Mouse (Mus musculus) limb, embryonic 15.5 days (tissue): ENCODE data around the gene Ifngr1. TPM values are rescaled to one million over a fixed set of nuclear protein-coding genes. Genes with fewer than 3 reads are reported as not detected.

Source experiments
- ATAC-seq: fragments of 200-750 bp; cut with Nextera tagmentation; 2 replicates; pipeline ENCODE4 v1.8.0; 2017; ENCODE audit warnings: low read depth, moderate TSS enrichment; ENCODE audit not compliant: insufficient number of reproducible peaks, low FRiP score, low TSS enrichment
- H3K27ac ChIP-seq: fragments of 300-500 bp; sonication (generic); 2 replicates; pipeline ENCODE4 v1.5.1; 2015; ENCODE audit warnings: moderate library complexity, mild to moderate bottlenecking, inconsistent platforms
- H3K27me3 ChIP-seq: fragments of 300-500 bp; sonication (generic); 2 replicates; pipeline ENCODE4 v1.6.1; 2015; ENCODE audit warnings: inconsistent platforms
- H3K36me3 ChIP-seq: fragments of 300-500 bp; sonication (generic); 2 replicates; pipeline ENCODE4 v1.6.1; 2015; ENCODE audit warnings: inconsistent platforms
- H3K4me1 ChIP-seq: fragments of 300-500 bp; sonication (generic); 2 replicates; pipeline ENCODE4 v1.6.1; 2015; ENCODE audit warnings: inconsistent platforms
- H3K4me2 ChIP-seq: fragments of 300-500 bp; sonication (generic); 2 replicates; pipeline ENCODE4 v1.6.1; 2015; ENCODE audit warnings: mild to moderate bottlenecking, inconsistent platforms
- H3K4me3 ChIP-seq: fragments of 300-500 bp; sonication (generic); 2 replicates; pipeline ENCODE4 v1.5.1; 2015; ENCODE audit warnings: mild to moderate bottlenecking, inconsistent platforms
- H3K9ac ChIP-seq: fragments of 300-500 bp; sonication (generic); 2 replicates; pipeline ENCODE4 v1.6.1; 2015; ENCODE audit warnings: inconsistent platforms
- H3K9me3 ChIP-seq: fragments of 300-500 bp; sonication (generic); 2 replicates; pipeline ENCODE4 v1.6.1; 2016; ENCODE audit warnings: inconsistent platforms
- WGBS: fragments of 180-500 bp; shearing (Covaris S2); methylation state at CpG from one replicate; pipeline ENCODE4 v1.1.7; 2015; 5-methylcytosine and 5-hydroxymethylcytosine counted together
- polyA plus RNA-seq: library from polyadenylated mRNA; unstranded; fragments of >200 nt; fragmentation: Nextera tagmentation; extraction: Ambion mirVana; gene quantifications from 2 replicates; pipeline ENCODE4 v1.2.1, GENCODE M21; 2015

The Ifngr1 gene
- polyA plus RNA-seq, result 54.3 and 55.2 TPM in 2 replicates

DNA sequence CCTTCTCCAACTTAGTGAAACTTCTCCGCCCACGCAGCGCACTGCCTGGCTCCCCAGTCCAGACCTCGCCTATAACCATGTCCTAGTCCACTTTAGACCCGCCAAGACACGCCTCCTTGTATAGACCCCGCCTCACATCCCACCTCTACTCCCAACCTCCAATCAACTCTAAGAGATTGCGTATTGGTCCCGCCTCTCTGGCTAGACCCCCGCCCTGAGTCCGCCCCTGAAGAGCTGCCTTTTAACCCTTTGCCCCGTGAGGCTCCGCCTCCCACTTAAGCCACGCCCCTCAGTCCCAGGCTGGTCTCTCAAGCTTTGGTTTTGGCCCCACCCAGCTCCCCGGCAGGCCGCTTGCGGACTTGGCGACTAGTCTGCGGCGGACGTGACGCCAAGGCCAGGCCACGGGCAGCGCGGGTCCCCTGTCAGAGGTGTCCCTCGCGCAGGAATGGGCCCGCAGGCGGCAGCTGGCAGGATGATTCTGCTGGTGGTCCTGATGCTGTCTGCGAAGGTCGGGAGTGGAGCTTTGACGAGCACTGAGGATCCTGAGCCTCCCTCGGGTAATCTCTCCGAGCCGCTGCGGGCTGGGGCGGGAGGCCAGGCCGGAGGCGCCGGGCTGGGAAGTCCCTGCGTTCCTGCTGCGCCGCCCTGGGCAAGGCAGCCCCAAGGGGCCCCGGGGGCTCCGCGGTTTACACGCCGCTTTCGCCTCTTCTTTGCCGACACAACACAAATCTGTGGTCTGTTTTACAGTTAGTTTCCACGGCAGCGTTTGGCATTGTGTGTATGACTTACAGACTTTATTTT, at the start of gene Ifngr1:
TSS of gene Ifngr1 (plus strand) at position 309 of the 801 bp plus-strand sequence.
- Histone ChIP-seq H3K9ac (peak within 1 kb of the TSS; percentile 69), H3K9me3 (no peaks in the 10 kb centered on the region), H3K4me2 (peak within 1 kb of the TSS; percentile 65), H3K4me3 (peak within 1 kb of the TSS; percentile 58), H3K4me1 (peaks cover 25% of the 10 kb centered on the region), H3K36me3 (no peaks in the 10 kb centered on the region), H3K27me3 (no peaks in the 10 kb centered on the region), H3K27ac (peak within 1 kb of the TSS; percentile 87)
- ATAC-seq, result peak; percentile 100
- under 1% methylated on average over 52 of the region's 52 CpGs for WGBS

DNA sequence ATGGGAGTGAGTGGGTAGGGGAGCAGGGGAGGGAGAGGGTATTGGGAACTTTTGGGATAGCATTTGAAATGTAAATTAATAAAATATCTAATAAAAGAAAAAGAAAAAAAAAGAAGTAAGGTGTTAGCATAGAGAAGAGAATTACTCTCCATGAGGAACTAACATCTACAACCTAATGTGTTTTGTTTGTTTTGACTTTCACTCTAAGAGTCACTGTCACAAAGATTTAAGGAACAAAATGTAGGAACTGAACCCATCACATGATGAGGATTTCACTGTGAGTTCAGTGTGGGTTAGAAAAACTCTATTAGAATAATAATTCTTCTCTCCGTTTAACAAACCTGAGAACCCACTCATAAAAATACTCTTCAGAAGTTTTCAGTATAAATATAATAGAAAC, 44.9 kb upstream of the Ifngr1 start:
- WGBS, result 85% methylated on average over 1 of the region's 1 CpGs
- Histone ChIP-seq H3K27ac (no peak overlapping the region), H3K4me1 (no peaks in the 10 kb centered on the region), H3K9me3 (no peaks in the 10 kb centered on the region), H3K4me2 (no peak overlapping the region), H3K4me3 (no peak overlapping the region), H3K9ac (no peak overlapping the region), H3K36me3 (no peaks in the 10 kb centered on the region), H3K27me3 (no peaks in the 10 kb centered on the region)
- ATAC-seq, result no peak

DNA sequence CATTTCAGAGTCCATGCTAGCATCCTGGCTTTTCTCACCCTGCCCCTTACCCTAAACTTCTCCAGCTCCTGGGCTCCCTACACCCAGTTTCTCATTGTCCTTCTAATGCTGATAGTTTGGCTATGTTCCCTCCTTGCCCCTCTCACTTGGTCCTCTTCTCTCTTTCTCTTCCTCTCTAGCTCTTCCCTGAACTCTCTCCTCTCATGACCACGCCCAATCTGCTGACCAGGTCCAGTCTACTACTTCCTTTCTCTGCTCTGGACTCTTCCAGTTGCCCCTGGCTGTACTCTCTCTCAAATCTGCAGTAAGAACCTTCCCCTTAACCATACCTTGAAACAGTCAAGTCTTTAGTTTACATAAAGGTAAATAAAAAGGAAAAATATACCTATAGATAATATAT, 43.7 kb upstream of the Ifngr1 start:
- no peaks in the 10 kb centered on the region for H3K27me3 ChIP-seq
- H3K4me2 ChIP-seq, result no peak overlapping the region
- no peak overlapping the region for H3K27ac ChIP-seq
- WGBS, result 88% methylated on average over 1 of the region's 1 CpGs
- no peak overlapping the region for H3K4me3 ChIP-seq
- H3K9me3 ChIP-seq, result no peaks in the 10 kb centered on the region
- ATAC-seq, result no peak
- no peak overlapping the region for H3K9ac ChIP-seq
- H3K36me3 ChIP-seq, result no peaks in the 10 kb centered on the region
- H3K4me1 ChIP-seq, result no peaks in the 10 kb centered on the region

DNA sequence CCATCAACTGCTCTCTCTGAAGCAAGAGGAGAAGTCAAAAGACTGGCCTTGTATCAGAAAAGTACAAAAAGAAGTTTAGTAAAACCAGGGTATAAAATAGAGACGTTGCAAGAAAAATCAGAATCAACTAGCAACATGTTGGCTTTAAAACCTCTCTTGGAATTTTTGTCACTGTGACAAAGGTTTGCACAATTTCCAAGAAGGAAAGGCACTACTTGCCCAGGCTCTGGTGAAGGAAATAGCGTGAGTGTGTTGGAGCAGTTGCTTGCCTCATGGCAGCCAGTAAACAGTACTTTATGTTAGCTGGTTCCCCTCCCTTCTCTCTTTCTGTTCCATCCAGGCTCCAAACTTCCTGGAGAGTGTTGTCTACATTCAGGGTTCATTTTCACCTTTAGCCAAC, 43.3 kb upstream of the Ifngr1 start:
- H3K4me3 ChIP-seq, result no peak overlapping the region
- no peak overlapping the region for H3K4me2 ChIP-seq
- no peaks in the 10 kb centered on the region for H3K27me3 ChIP-seq
- 80% methylated on average over 2 of the region's 2 CpGs for WGBS
- ATAC-seq, result no peak
- H3K4me1 ChIP-seq, result no peaks in the 10 kb centered on the region
- no peaks in the 10 kb centered on the region for H3K9me3 ChIP-seq
- H3K27ac ChIP-seq, result no peak overlapping the region
- no peaks in the 10 kb centered on the region for H3K36me3 ChIP-seq
- H3K9ac ChIP-seq, result no peak overlapping the region

DNA sequence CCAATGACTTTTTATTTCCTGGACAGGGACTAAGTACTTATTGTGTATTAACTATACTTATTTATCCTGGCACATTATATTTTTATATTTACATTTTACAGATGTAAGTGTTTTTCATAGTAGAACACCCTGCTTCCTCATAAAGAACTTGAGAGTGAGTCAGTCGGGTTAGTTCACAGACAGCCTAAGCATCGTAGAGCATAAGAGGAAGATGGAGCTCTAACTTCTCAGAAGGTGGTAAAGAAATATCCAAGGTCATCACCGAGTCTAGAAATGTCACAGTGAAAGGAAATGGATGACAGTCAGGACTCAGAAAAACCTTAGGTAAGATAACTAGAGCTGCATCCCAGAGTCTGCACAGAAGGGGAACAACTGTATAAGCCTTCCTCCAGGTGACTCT, 40.2 kb upstream of the Ifngr1 start:
- no peak overlapping the region for H3K4me2 ChIP-seq
- H3K4me3 ChIP-seq, result no peak overlapping the region
- ATAC-seq, result no peak
- no peaks in the 10 kb centered on the region for H3K4me1 ChIP-seq
- WGBS, result 78% methylated on average over 3 of the region's 3 CpGs
- no peaks in the 10 kb centered on the region for H3K9me3 ChIP-seq
- no peak overlapping the region for H3K27ac ChIP-seq
- H3K27me3 ChIP-seq, result no peaks in the 10 kb centered on the region
- H3K36me3 ChIP-seq, result no peaks in the 10 kb centered on the region
- H3K9ac ChIP-seq, result no peak overlapping the region

DNA sequence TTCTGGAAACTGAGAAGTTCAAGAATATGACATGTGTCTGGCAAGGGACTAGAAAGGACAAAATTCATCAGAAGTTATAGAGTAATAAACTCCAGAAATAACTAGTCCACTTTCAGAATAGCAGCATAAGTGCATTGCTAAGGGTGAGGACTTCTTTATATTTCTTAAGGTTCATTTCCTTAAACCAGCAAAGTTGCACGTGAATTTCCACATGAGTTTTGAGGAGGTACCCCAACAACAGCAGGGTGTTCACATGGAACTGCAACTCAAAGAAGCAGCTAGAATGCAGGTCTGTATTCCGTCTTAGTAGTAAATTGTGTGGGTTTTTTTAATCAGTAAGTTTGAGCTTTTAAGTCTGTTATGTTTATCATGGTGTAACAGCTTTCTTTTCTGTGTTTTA, 37.9 kb upstream of the Ifngr1 start:
- Histone ChIP-seq H3K27me3 (no peaks in the 10 kb centered on the region), H3K9me3 (no peaks in the 10 kb centered on the region), H3K4me2 (no peak overlapping the region), H3K4me3 (no peak overlapping the region), H3K27ac (no peak overlapping the region), H3K36me3 (no peaks in the 10 kb centered on the region), H3K9ac (no peak overlapping the region), H3K4me1 (no peaks in the 10 kb centered on the region)
- WGBS, result 60% methylated on average over 2 of the region's 2 CpGs
- no peak for ATAC-seq

DNA sequence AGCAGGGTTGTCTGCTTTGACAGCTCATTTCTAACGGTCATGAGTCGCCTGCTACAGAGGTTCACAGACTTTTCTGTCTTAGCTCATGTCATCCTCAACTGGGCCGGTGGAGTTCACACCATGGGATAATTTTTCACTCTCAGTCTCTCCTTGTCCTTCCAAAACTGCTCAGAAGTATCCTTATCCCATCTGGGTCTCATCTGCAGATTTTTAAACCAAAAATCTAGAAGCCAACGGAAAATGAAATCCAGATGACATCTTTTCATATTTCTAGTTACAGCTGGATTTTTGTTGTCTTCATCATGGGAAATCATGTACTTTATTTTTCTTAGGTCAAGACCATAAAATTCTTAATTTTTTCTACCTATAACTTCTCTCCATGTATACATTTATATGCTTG, 34.1 kb upstream of the Ifngr1 start:
- no peak for ATAC-seq

DNA sequence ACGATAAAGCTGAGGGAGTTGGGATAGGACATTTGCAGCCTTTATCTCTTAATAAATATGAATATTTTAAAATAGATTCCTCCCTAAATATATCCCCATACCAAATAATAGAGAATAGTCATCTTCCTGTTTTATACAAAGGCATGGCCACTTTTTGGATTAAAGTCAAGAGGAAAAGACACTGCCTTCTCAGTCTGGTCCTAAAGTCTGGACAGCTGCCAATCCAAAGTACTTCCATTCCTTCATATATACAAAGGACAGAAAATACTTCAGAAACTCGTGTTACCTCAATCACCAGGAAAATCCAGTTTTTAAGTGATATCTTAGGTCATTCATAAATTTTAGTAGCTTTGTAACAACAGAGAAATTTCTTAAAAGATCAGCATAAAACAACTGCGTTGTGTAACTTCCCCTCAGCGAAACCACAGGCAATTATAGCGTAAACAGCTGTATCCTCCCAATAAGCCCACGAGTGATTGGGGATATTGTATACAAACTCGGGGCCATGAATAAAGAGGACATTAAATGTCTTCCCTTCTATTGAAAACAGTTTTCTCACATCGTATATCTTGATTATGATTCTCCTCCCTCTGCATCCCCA, 32.1 kb upstream of the Ifngr1 start:
- H3K4me1 ChIP-seq, result no peaks in the 10 kb centered on the region
- no peak for ATAC-seq
- H3K4me3 ChIP-seq, result no peak overlapping the region
- WGBS, result 58% methylated on average over 8 of the region's 8 CpGs
- H3K4me2 ChIP-seq, result no peak overlapping the region
- no peaks in the 10 kb centered on the region for H3K9me3 ChIP-seq
- no peaks in the 10 kb centered on the region for H3K36me3 ChIP-seq
- no peak overlapping the region for H3K27ac ChIP-seq
- no peaks in the 10 kb centered on the region for H3K27me3 ChIP-seq
- H3K9ac ChIP-seq, result no peak overlapping the region

More for the DNA sequence above, 34.1 kb upstream of the Ifngr1 start:
- H3K36me3 ChIP-seq, result no peaks in the 10 kb centered on the region
- H3K9me3 ChIP-seq, result no peaks in the 10 kb centered on the region
- H3K27ac ChIP-seq, result no peak overlapping the region
- H3K4me1 ChIP-seq, result no peaks in the 10 kb centered on the region
- H3K9ac ChIP-seq, result no peak overlapping the region
- no peak overlapping the region for H3K4me2 ChIP-seq
- WGBS, result 62% methylated on average over 4 of the region's 4 CpGs
- no peaks in the 10 kb centered on the region for H3K27me3 ChIP-seq
- no peak overlapping the region for H3K4me3 ChIP-seq

DNA sequence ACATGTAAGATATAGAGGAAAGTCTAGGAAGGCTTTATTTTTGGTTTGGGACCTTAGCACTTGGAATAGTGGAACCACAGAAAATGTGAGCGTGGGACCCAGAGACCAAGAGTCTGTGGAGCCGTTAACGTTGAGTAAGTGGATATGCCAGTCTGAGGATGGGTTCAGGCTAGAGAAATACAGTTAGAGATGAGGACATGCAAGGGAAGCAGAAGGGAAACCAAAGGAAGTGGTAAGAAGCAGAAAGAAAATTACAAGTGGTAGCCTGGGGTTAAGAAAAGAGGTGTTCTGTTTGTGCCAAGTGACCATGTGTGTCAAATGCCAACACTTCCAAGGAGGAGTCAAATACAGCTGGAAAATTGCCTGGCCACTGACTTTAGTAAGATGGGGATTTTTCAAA, 29.2 kb upstream of the Ifngr1 start:
- H3K27me3 ChIP-seq, result no peaks in the 10 kb centered on the region
- H3K9ac ChIP-seq, result no peak overlapping the region
- no peaks in the 10 kb centered on the region for H3K36me3 ChIP-seq
- no peaks in the 10 kb centered on the region for H3K9me3 ChIP-seq
- no peak for ATAC-seq
- no peak overlapping the region for H3K4me3 ChIP-seq
- 91% methylated on average over 3 of the region's 3 CpGs for WGBS
- H3K4me2 ChIP-seq, result no peak overlapping the region
- H3K4me1 ChIP-seq, result no peaks in the 10 kb centered on the region
- no peak overlapping the region for H3K27ac ChIP-seq

DNA sequence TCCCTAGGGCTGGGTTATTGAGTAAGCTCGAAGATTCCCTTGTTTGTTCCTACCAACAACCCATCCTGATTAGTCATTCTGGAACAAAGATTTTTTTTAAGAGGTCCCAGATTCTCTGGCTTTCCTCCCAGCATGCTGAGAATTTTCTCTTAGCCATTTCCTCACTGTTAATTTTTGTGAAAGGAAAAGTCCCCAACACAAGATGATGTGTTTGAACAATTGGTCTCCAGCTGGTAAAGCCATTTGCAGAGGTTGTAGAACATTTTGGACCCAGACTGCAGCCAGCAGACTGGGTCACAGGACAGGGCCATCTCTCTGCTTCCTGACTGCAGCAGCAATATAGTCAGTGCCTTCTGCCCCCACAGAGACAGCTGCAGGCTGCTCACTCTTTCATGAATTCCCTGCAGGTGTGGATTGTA, 28.3 kb upstream of the Ifngr1 start:
- H3K27me3 ChIP-seq, result no peaks in the 10 kb centered on the region
- H3K9me3 ChIP-seq, result no peaks in the 10 kb centered on the region
- no peaks in the 10 kb centered on the region for H3K4me1 ChIP-seq
- no peak overlapping the region for H3K4me3 ChIP-seq
- no peaks in the 10 kb centered on the region for H3K36me3 ChIP-seq
- no peak overlapping the region for H3K27ac ChIP-seq
- ATAC-seq, result no peak
- 57% methylated on average over 1 of the region's 1 CpGs for WGBS
- no peak overlapping the region for H3K4me2 ChIP-seq
- H3K9ac ChIP-seq, result no peak overlapping the region

DNA sequence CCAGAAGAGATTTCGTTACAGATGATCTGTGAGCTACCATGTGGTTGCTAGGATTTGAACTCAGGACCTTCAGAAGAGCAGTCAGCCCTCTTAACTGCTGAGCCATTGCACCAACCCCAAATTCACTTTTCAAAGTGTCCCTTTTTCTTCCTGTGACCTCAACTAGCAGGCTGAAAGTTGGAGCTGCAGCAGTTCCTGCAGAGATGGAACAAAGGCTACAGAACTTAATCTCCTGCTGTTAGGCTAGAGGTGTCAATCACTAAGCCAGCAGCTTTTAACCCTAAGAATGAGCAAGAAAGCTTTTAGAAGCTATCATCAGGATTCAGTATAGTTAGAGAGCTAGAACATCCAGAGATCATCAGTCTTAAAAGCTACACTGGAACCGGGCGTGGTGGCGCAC, 24.3 kb upstream of the Ifngr1 start:
- no peak for ATAC-seq
- no peaks in the 10 kb centered on the region for H3K4me1 ChIP-seq
- H3K4me3 ChIP-seq, result no peak overlapping the region
- 89% methylated on average over 4 of the region's 4 CpGs for WGBS
- no peak overlapping the region for H3K9ac ChIP-seq
- H3K27me3 ChIP-seq, result no peaks in the 10 kb centered on the region
- no peak overlapping the region for H3K27ac ChIP-seq
- H3K4me2 ChIP-seq, result no peak overlapping the region
- no peaks in the 10 kb centered on the region for H3K9me3 ChIP-seq
- H3K36me3 ChIP-seq, result no peaks in the 10 kb centered on the region

DNA sequence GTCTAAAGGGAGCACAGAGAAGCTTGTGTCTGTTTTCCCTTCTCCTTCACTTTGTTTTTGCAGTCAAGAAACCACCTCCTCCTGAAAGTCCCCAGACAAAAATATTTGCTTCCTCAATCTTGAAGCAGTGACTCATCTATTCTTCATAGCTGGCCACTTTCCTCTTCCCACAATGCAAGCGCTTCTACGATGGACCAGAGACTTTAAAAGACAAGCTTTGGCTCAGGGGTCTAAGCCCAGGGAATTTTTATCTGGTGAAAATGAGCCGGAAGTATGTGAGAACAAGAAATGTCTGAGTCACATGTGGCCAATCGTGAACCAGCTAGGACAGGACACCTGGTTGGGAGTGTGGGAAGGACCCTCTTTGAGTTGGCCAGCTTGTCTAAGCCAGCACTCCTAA, 21.5 kb upstream of the Ifngr1 start:
- ATAC-seq, result no peak
- H3K9ac ChIP-seq, result no peak overlapping the region
- no peak overlapping the region for H3K4me3 ChIP-seq
- no peak overlapping the region for H3K27ac ChIP-seq
- no peaks in the 10 kb centered on the region for H3K27me3 ChIP-seq
- H3K4me1 ChIP-seq, result no peaks in the 10 kb centered on the region
- H3K9me3 ChIP-seq, result no peaks in the 10 kb centered on the region
- H3K4me2 ChIP-seq, result no peak overlapping the region
- H3K36me3 ChIP-seq, result no peaks in the 10 kb centered on the region
- WGBS, result 74% methylated on average over 4 of the region's 4 CpGs
